Mouse (Mus musculus): ENCODE measurements around the gene Acsl1.

GRCm38 (mm10) chr8:46433656-46434055, 37.2 kb upstream of the Acsl1 start:
- TF ChIP-seq POLR2A (IDR thresholded peaks at IDR 0.05; ENCODE audit: control insufficient read depth, extremely low read depth, insufficient read depth, low read length, poor library complexity) (no peak), CTCF (IDR thresholded peaks at IDR 0.05; ENCODE audit: borderline replicate concordance, control insufficient read depth, extremely low read depth, insufficient read depth, low read length, poor library complexity) (no peak)
